Mouse (Mus musculus) erythroblast, embryonic 14.5 days (primary cell): ENCODE data around the gene Ifnlr1.

Experiments used
- GATA1 ChIP-seq: IDR thresholded peaks from 2 replicates; pipeline ENCODE4 v1.6.1; 2012; ENCODE audit warnings: low read length, inconsistent platforms, mixed read lengths
- TAL1 ChIP-seq: IDR thresholded peaks from 3 replicates; pipeline ENCODE4 v1.6.1; 2012; ENCODE audit warnings: low read length, inconsistent platforms, mixed read lengths

DNA sequence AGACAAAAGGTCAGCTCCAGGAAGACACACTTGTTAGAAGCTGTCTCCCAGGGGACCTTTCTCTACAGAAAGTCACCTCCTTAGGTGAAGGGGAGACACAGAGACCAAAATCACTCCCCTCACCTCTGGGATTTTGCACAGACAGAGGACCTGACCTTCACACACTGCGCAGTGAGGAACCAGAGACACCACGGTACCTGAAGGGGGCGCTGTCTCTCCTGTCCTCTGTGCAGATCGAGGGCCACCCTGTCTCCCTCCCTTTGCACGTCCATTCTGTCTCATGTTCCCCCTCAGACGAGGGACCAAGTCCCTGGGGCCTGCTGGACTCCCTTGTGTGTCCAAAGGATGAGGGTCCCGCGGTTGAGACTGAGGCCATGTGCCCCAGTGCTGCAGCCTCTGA is 64.8 kb downstream of the Ifnlr1 start:
- TF ChIP-seq GATA1 (no peak), TAL1 (no peak)
